Mouse (Mus musculus): ENCODE measurements around the gene Tpsb2. TPM values are rescaled to one million over a fixed set of nuclear protein-coding genes. Genes with fewer than 3 reads are reported as not detected.

The Tpsb2 gene
- polyA plus RNA-seq (2014; fragmentation: Nextera tagmentation; extraction: Ambion mirVana), result not detected in 2 replicates

GRCm38 (mm10) chr17:25366005-25366404 lies at the start of gene Tpsb2:
TSS of gene Tpsb2 (plus strand) at chr17:25366305.
- Histone ChIP-seq H3K27ac (replicated peaks; ENCODE audit: low read depth, low read length) (no peak within 1 kb of the TSS), H3K4me1 (ENCODE audit: control insufficient read depth, insufficient read depth, low read length) (no peaks in the 10 kb centered on the region), H3K27me3 (ENCODE audit: control insufficient read depth, insufficient read depth, low read length) (no peaks in the 10 kb centered on the region), H3K36me3 (replicated peaks; ENCODE audit: control insufficient read depth, insufficient read depth, low read depth, low read length) (no peaks in the 10 kb centered on the region), H3K4me2 (ENCODE audit: low read depth, low read length) (no peak within 1 kb of the TSS), H3K9me3 (replicated peaks; ENCODE audit: control insufficient read depth, low read length) (no peaks in the 10 kb centered on the region), H3K9ac (replicated peaks; ENCODE audit: low read length) (no peak within 1 kb of the TSS), H3K4me3 (ENCODE audit: low read depth, low read length) (no peak within 1 kb of the TSS)
- WGBS, result 68% methylated on average over 2 of the region's 2 CpGs
- ATAC-seq (replicated peaks; ENCODE audit: insufficient number of reproducible peaks, low FRiP score, low TSS enrichment, low read depth) (no peak), DNase-seq (ENCODE audit: low spot score) (no peak)

DNA sequence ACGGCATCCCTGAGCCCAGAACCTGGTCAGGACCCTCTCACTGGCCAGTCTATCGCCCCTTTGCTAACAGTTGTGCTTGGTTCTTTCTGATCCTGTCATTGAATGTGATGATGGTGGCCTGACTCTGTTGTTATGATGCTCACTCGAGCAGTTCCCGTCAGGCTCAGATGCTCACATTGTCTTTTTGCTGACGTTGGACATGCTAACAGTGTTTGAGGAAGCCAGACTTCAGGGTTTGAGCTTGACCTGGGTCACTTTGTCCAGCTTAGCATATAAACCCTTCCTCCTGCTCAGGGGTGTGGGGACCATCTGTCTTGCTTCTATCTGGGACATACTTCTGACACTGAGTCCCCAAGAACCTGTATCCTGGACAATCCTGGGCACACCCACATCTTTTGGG lies 47.8 kb upstream of the Tpsb2 start, which contains the start of gene Prss29:
Prss29 (plus strand) TSS at position 301 of the 400 bp plus-strand sequence.
- no peak within 1 kb of the TSS for H3K9ac ChIP-seq (replicated peaks; ENCODE audit: low read length)
- DNase-seq (ENCODE audit: low spot score) (no peak), ATAC-seq (replicated peaks; ENCODE audit: insufficient number of reproducible peaks, low FRiP score, low TSS enrichment, low read depth) (no peak)
- H3K4me2 ChIP-seq (ENCODE audit: low read depth, low read length), result no peak within 1 kb of the TSS
- H3K27me3 ChIP-seq (ENCODE audit: control insufficient read depth, insufficient read depth, low read length), result no peaks in the 10 kb centered on the region
- H3K27ac ChIP-seq (replicated peaks; ENCODE audit: low read depth, low read length), result no peak within 1 kb of the TSS
- no peaks in the 10 kb centered on the region for H3K36me3 ChIP-seq (replicated peaks; ENCODE audit: control insufficient read depth, insufficient read depth, low read depth, low read length)
- no peaks in the 10 kb centered on the region for H3K4me1 ChIP-seq (ENCODE audit: control insufficient read depth, insufficient read depth, low read length)
- H3K4me3 ChIP-seq (ENCODE audit: low read depth, low read length), result no peak within 1 kb of the TSS
- 81% methylated on average over 5 of the region's 5 CpGs for WGBS
- H3K9me3 ChIP-seq (replicated peaks; ENCODE audit: control insufficient read depth, low read length), result no peaks in the 10 kb centered on the region

DNA sequence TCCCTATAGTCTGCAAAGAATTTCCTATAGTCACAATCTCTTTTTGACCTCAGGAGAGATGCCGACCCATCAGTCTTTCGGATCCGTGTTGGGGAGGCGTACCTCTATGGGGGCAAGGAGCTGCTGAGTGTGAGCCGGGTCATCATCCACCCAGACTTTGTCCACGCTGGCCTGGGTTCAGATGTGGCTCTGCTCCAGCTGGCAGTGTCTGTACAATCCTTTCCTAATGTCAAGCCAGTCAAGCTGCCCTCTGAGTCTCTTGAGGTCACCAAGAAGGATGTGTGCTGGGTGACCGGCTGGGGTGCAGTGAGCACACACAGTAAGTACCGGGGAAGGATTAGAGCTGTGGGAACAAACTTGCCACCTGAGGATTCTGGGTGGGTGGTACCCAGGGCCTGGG lies 45.3 kb upstream of the Tpsb2 start:
- Histone ChIP-seq H3K27me3 (ENCODE audit: control insufficient read depth, insufficient read depth, low read length) (no peaks in the 10 kb centered on the region), H3K9ac (replicated peaks; ENCODE audit: low read length) (no peak overlapping the region), H3K36me3 (replicated peaks; ENCODE audit: control insufficient read depth, insufficient read depth, low read depth, low read length) (no peaks in the 10 kb centered on the region), H3K4me3 (ENCODE audit: low read depth, low read length) (no peak overlapping the region), H3K4me2 (ENCODE audit: low read depth, low read length) (no peak overlapping the region), H3K27ac (replicated peaks; ENCODE audit: low read depth, low read length) (no peak overlapping the region), H3K4me1 (ENCODE audit: control insufficient read depth, insufficient read depth, low read length) (no peaks in the 10 kb centered on the region), H3K9me3 (replicated peaks; ENCODE audit: control insufficient read depth, low read length) (no peaks in the 10 kb centered on the region)
- no peak for ATAC-seq (replicated peaks; ENCODE audit: insufficient number of reproducible peaks, low FRiP score, low TSS enrichment, low read depth)
- DNase-seq (ENCODE audit: low spot score), result no peak
- 86% methylated on average over 8 of the region's 8 CpGs for WGBS

GRCm38 (mm10) chr17:25322930-25323329 lies 43.2 kb upstream of the Tpsb2 start:
- Histone ChIP-seq H3K27ac (replicated peaks; ENCODE audit: low read depth, low read length) (no peak overlapping the region), H3K4me3 (ENCODE audit: low read depth, low read length) (no peak overlapping the region), H3K4me1 (ENCODE audit: control insufficient read depth, insufficient read depth, low read length) (no peaks in the 10 kb centered on the region), H3K9me3 (replicated peaks; ENCODE audit: control insufficient read depth, low read length) (no peaks in the 10 kb centered on the region), H3K4me2 (ENCODE audit: low read depth, low read length) (no peak overlapping the region), H3K36me3 (replicated peaks; ENCODE audit: control insufficient read depth, insufficient read depth, low read depth, low read length) (no peaks in the 10 kb centered on the region), H3K27me3 (ENCODE audit: control insufficient read depth, insufficient read depth, low read length) (no peaks in the 10 kb centered on the region), H3K9ac (replicated peaks; ENCODE audit: low read length) (no peak overlapping the region)
- DNase-seq (ENCODE audit: low spot score) (no peak), ATAC-seq (replicated peaks; ENCODE audit: insufficient number of reproducible peaks, low FRiP score, low TSS enrichment, low read depth) (no peak)
- WGBS, result 27% methylated on average over 2 of the region's 2 CpGs

- Histone ChIP-seq H3K27me3 (ENCODE audit: control insufficient read depth, insufficient read depth, low read length) (no peaks in the 10 kb centered on the region), H3K4me2 (ENCODE audit: low read depth, low read length) (no peak overlapping the region), H3K9ac (replicated peaks; ENCODE audit: low read length) (no peak overlapping the region; the same call in 1 of the 2 replicates), H3K36me3 (replicated peaks; ENCODE audit: control insufficient read depth, insufficient read depth, low read depth, low read length) (no peaks in the 10 kb centered on the region), H3K4me3 (ENCODE audit: low read depth, low read length) (no peak overlapping the region), H3K4me1 (ENCODE audit: control insufficient read depth, insufficient read depth, low read length) (no peaks in the 10 kb centered on the region), H3K27ac (replicated peaks; ENCODE audit: low read depth, low read length) (no peak overlapping the region), H3K9me3 (replicated peaks; ENCODE audit: control insufficient read depth, low read length) (no peaks in the 10 kb centered on the region)
- 74% methylated on average over 9 of the region's 9 CpGs for WGBS
- ATAC-seq (replicated peaks; ENCODE audit: insufficient number of reproducible peaks, low FRiP score, low TSS enrichment, low read depth), result no peak
- no peak for DNase-seq (ENCODE audit: low spot score)
Observed at GRCm38 (mm10) chr17:25332321-25332720, 33.8 kb upstream of the Tpsb2 start.

DNA sequence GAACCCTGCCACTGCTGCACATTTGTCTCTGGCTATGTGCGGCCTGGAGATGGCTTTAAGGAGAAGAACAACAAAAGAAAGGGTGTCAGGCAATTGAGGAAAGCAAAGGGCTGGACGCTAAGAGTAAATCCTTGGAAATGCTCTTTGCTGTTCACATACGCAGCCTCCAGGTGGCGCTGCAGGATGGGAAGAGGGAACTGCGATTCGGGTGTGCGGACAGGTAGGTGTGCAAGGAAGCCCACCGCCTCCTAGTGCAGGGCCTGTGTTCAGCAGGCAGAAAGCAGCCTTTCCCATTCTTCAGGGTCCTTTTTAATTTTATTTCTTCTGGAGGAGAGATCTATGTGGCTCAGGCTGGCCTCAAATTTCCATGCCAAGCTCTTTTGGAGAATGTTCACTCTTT lies 32.2 kb upstream of the Tpsb2 start:
- H3K27me3 ChIP-seq (ENCODE audit: control insufficient read depth, insufficient read depth, low read length), result no peaks in the 10 kb centered on the region

DNA sequence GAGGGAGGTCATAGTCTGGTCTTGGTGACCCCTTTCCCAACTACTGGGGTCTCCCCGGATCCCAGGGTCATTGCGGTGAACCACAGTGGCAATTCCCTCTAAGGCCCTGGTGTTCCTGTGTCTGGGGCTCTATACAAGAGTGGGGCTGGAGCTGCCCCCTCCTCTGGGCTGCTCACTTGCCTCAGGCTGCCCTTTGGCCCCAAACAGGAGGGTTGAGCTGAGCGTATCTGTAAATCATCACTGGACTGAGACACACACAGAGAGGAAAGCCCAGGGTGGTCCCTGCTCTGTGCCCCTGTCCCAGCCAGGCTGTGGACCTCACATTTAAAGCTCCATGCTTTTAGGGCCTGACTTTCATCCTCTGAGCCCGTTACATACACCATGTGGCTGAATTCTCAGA lies 27.9 kb upstream of the Tpsb2 start:
- no peak overlapping the region for H3K4me3 ChIP-seq (ENCODE audit: low read depth, low read length)
- WGBS, result 80% methylated on average over 4 of the region's 4 CpGs
- H3K27ac ChIP-seq (replicated peaks; ENCODE audit: low read depth, low read length), result no peak overlapping the region
- no peak overlapping the region for H3K9ac ChIP-seq (replicated peaks; ENCODE audit: low read length)
- H3K4me1 ChIP-seq (ENCODE audit: control insufficient read depth, insufficient read depth, low read length), result no peaks in the 10 kb centered on the region
- DNase-seq (ENCODE audit: low spot score), result no peak
- H3K9me3 ChIP-seq (replicated peaks; ENCODE audit: control insufficient read depth, low read length), result no peaks in the 10 kb centered on the region
- no peaks in the 10 kb centered on the region for H3K27me3 ChIP-seq (ENCODE audit: control insufficient read depth, insufficient read depth, low read length)
- ATAC-seq (replicated peaks; ENCODE audit: insufficient number of reproducible peaks, low FRiP score, low TSS enrichment, low read depth), result no peak
- no peak overlapping the region for H3K4me2 ChIP-seq (ENCODE audit: low read depth, low read length)
- no peaks in the 10 kb centered on the region for H3K36me3 ChIP-seq (replicated peaks; ENCODE audit: control insufficient read depth, insufficient read depth, low read depth, low read length)

More for the DNA sequence above, 32.2 kb upstream of the Tpsb2 start:
- H3K27ac ChIP-seq (replicated peaks; ENCODE audit: low read depth, low read length), result no peak overlapping the region
- no peak overlapping the region for H3K4me2 ChIP-seq (ENCODE audit: low read depth, low read length)
- H3K4me1 ChIP-seq (ENCODE audit: control insufficient read depth, insufficient read depth, low read length), result no peaks in the 10 kb centered on the region
- WGBS, result under 1% methylated on average over 8 of the region's 8 CpGs
- no peaks in the 10 kb centered on the region for H3K9me3 ChIP-seq (replicated peaks; ENCODE audit: control insufficient read depth, low read length)
- no peaks in the 10 kb centered on the region for H3K36me3 ChIP-seq (replicated peaks; ENCODE audit: control insufficient read depth, insufficient read depth, low read depth, low read length)
- ATAC-seq (replicated peaks; ENCODE audit: insufficient number of reproducible peaks, low FRiP score, low TSS enrichment, low read depth), result no peak
- peak; percentile 89 for DNase-seq (ENCODE audit: low spot score)
- H3K4me3 ChIP-seq (ENCODE audit: low read depth, low read length), result no peak overlapping the region
- no peak overlapping the region for H3K9ac ChIP-seq (replicated peaks; ENCODE audit: low read length)

GRCm38 (mm10) chr17:25340003-25340402 lies 26.1 kb upstream of the Tpsb2 start:
- H3K4me1 ChIP-seq (ENCODE audit: control insufficient read depth, insufficient read depth, low read length), result no peaks in the 10 kb centered on the region
- ATAC-seq (replicated peaks; ENCODE audit: insufficient number of reproducible peaks, low FRiP score, low TSS enrichment, low read depth) (no peak), DNase-seq (ENCODE audit: low spot score) (no peak)
- H3K36me3 ChIP-seq (replicated peaks; ENCODE audit: control insufficient read depth, insufficient read depth, low read depth, low read length), result no peaks in the 10 kb centered on the region
- no peaks in the 10 kb centered on the region for H3K27me3 ChIP-seq (ENCODE audit: control insufficient read depth, insufficient read depth, low read length)
- H3K9ac ChIP-seq (replicated peaks; ENCODE audit: low read length), result no peak overlapping the region
- H3K4me2 ChIP-seq (ENCODE audit: low read depth, low read length), result no peak overlapping the region
- no peaks in the 10 kb centered on the region for H3K9me3 ChIP-seq (replicated peaks; ENCODE audit: control insufficient read depth, low read length)
- H3K4me3 ChIP-seq (ENCODE audit: low read depth, low read length), result no peak overlapping the region
- 88% methylated on average over 6 of the region's 6 CpGs for WGBS
- H3K27ac ChIP-seq (replicated peaks; ENCODE audit: low read depth, low read length), result no peak overlapping the region

Measured in embryonic facial prominence, embryonic 11.5 days (tissue).